Mouse (Mus musculus): ENCODE measurements around the gene Lgals7. TPM values are rescaled to one million over a fixed set of nuclear protein-coding genes. Genes with fewer than 3 reads are reported as not detected.

The Lgals7 gene
- total RNA-seq, 4 experiments from 2014 or later: not detected

Other genes with a start within 250 kb of the Lgals7 start
- not detected for gene Acp7, start 232.5 kb upstream of the Lgals7 start, total RNA-seq (2022)
- gene Fbxo27, start 171.0 kb upstream of the Lgals7 start, total RNA-seq (2022): under 1 TPM in 3 of 4 experiments, not detected in 1; 0.12 to 0.68 (median 0.13) TPM
- gene Fbxo17, start 147.0 kb upstream of the Lgals7 start, total RNA-seq (2022): 1 to 10 TPM; 4.0 to 7.0 (median 5.6) TPM
- 10 to 100 TPM; 36.1 to 42.4 (median 40.5) TPM for gene Mrps12, start 122.0 kb upstream of the Lgals7 start, total RNA-seq (2022)
- gene Sars2, start 121.9 kb upstream of the Lgals7 start, total RNA-seq (2022): 10 to 100 TPM; 12.3 to 13.5 (median 12.6) TPM
- gene Ccer2, start 107.7 kb upstream of the Lgals7 start, total RNA-seq (2022): not detected
- 100 to 1,000 TPM in 1 of 4 experiments, 10 to 100 TPM in 3; 94.9 to 105 (median 96.4) TPM for gene Sirt2, start 97.1 kb upstream of the Lgals7 start, total RNA-seq (2022)
- gene Nfkbib, start 96.3 kb upstream of the Lgals7 start, total RNA-seq (2022): 10 to 100 TPM; 28.5 to 34.2 (median 31.2) TPM
- under 1 TPM in 3 of 4 experiments, not detected in 1; 0.27 to 0.70 (median 0.56) TPM for gene Rinl, start 74.9 kb upstream of the Lgals7 start, total RNA-seq (2022)
- gene Hnrnpl, start 55.3 kb upstream of the Lgals7 start, total RNA-seq (2022): 100 to 1,000 TPM; 105 to 116 (median 109) TPM
- 100 to 1,000 TPM; 222 to 343 (median 237) TPM for gene Ech1, start 38.6 kb upstream of the Lgals7 start, total RNA-seq (2022)
- gene Lgals4, start 30.0 kb upstream of the Lgals7 start, total RNA-seq (2022): 1 to 10 TPM in 3 of 4 experiments, under 1 TPM in 1; 0.58 to 1.6 (median 1.4) TPM
- under 1 TPM in 1 of 4 experiments, not detected in 3; 0.11 TPM for gene Capn12, start 17.6 kb downstream of the Lgals7 start, total RNA-seq (2022)
- gene Actn4, start 98.5 kb downstream of the Lgals7 start, total RNA-seq (2022): 10 to 100 TPM; 21.3 to 36.9 (median 28.2) TPM
- gene Eif3k, start 118.0 kb downstream of the Lgals7 start, total RNA-seq (2022): 100 to 1,000 TPM; 130 to 143 (median 134) TPM
- gene Map4k1, start 118.2 kb downstream of the Lgals7 start, total RNA-seq (2022): under 1 TPM; 0.22 to 0.82 (median 0.41) TPM

Data from gastrocnemius, adult 8-10 months (tissue).